Mouse (Mus musculus) limb, embryonic 13.5 days (tissue): ENCODE measurements at regions not wholly inside any gene's neighbourhood (a gene's known extent, or its start where the extent isn't known, plus 50 kb on each side); places are given as distances from the start of the nearest gene placed in this dataset.

ENCODE experiments used
- ATAC-seq: fragments of 200-750 bp; cut with Nextera tagmentation; 2 replicates; pipeline ENCODE4 v1.8.0; 2017; ENCODE audit warnings: low read depth, moderate number of reproducible peaks, moderate TSS enrichment; ENCODE audit not compliant: low FRiP score
- H3K27ac ChIP-seq: fragments of 300-500 bp; sonication (generic); 2 replicates; pipeline ENCODE4 v1.5.1; 2015; ENCODE audit warnings: inconsistent platforms, mild to moderate bottlenecking, moderate library complexity
- H3K27me3 ChIP-seq: fragments of 300-500 bp; sonication (generic); 2 replicates; pipeline ENCODE4 v1.6.1; 2015; ENCODE audit warnings: mild to moderate bottlenecking, inconsistent platforms
- H3K36me3 ChIP-seq: fragments of 300-500 bp; sonication (generic); 2 replicates; pipeline ENCODE4 v1.6.1; 2015; ENCODE audit warnings: inconsistent platforms, mild to moderate bottlenecking, moderate library complexity
- H3K4me1 ChIP-seq: fragments of 300-500 bp; sonication (generic); 2 replicates; pipeline ENCODE4 v1.6.1; 2015; ENCODE audit warnings: inconsistent platforms
- H3K4me2 ChIP-seq: fragments of 300-500 bp; sonication (generic); replicated peaks from 2 replicates; pipeline ENCODE4 v1.6.1; 2015; ENCODE audit warnings: inconsistent platforms, mild to moderate bottlenecking, moderate library complexity
- H3K4me3 ChIP-seq: fragments of 300-500 bp; sonication (generic); 2 replicates; pipeline ENCODE4 v1.5.1; 2015; ENCODE audit warnings: moderate library complexity, mild to moderate bottlenecking, inconsistent platforms
- H3K9ac ChIP-seq: fragments of 300-500 bp; sonication (generic); 2 replicates; pipeline ENCODE4 v1.6.1; 2015; ENCODE audit warnings: mild to moderate bottlenecking, inconsistent platforms
- H3K9me3 ChIP-seq: fragments of 300-500 bp; sonication (generic); 2 replicates; pipeline ENCODE4 v1.6.1; 2016; ENCODE audit warnings: inconsistent platforms
- WGBS: fragments of 180-500 bp; shearing (Covaris S2); methylation state at CpG from one replicate; pipeline ENCODE4 v1.1.7; 2015; 5-methylcytosine and 5-hydroxymethylcytosine counted together

DNA sequence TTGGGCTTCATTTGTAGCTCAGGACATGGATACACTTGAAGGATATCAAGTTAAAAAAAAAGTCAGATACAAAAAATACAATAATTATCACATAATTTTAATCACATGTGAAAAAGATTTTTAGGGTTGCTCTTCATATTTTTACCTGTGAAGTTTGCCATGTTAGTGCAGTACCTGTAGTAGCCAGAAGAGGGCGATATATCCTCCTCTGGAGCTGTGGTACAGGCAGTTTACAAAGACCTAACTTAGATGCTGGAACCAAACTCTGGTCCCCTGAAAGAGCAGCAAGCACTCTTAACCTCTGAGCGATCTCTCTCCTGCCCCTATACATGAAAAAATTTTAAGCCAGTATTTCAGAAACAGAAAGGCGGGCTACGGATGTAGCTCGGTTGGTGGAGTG lies 153.0 kb upstream of the Cdh5 start:
- Histone ChIP-seq H3K4me2 (no peak overlapping the region), H3K9ac (no peak overlapping the region), H3K27ac (no peak overlapping the region), H3K4me1 (0 out of 2 replicates have a peak, but pooled peaks cover 3% of the 10 kb centered on the region), H3K4me3 (no peak overlapping the region), H3K27me3 (no peaks in the 10 kb centered on the region), H3K9me3 (no peaks in the 10 kb centered on the region), H3K36me3 (no peaks in the 10 kb centered on the region)
- WGBS = 78% methylated on average over 5 of the region's 5 CpGs
- ATAC-seq = no peak

DNA sequence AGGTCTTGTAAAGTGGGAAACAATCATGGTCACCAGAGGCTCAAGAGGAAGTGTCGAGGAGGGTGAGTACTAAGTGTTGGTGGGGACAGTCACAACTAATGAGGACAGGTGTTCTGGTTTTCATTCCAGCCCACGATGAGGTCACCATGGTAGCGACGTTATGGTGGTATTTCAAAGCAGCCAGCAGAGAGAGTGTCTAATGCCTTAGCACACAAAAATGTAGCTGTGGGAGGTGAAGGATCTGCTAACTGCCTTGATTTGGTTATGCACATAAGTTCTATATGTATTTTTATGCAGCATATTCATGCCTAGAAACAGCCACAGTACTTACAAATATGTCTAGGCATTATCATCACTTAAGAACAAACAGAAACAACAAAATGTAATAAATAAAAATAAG lies 151.0 kb upstream of the Cdh5 start:
- H3K9ac ChIP-seq = no peak overlapping the region
- no peak overlapping the region for H3K4me2 ChIP-seq
- no peaks in the 10 kb centered on the region for H3K27me3 ChIP-seq
- H3K9me3 ChIP-seq = no peaks in the 10 kb centered on the region
- no peak overlapping the region for H3K4me3 ChIP-seq
- H3K36me3 ChIP-seq = no peaks in the 10 kb centered on the region
- no peak for ATAC-seq
- H3K27ac ChIP-seq = no peak overlapping the region
- WGBS = 35% methylated on average over 4 of the region's 4 CpGs
- H3K4me1 ChIP-seq = 0 out of 2 replicates have a peak, but pooled peaks cover 3% of the 10 kb centered on the region

DNA sequence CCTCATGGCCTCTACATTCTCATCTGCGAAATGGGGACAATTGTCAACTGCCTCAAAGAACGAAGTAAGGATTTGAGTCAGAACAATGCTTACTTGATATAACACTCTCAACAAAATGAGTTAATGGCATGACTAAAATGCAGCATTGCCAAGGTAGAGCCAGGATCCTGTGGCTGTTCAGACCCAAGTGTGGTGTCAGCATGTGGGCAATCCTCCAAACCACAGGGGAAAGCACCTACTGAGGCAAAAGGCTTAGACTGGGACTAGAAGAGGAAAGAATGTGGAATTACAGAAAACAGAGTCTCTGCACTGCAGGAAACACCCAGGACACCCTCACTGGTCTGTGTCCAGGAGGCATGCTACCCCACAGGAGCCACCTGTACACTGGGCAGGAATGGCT lies 147.8 kb upstream of the Cdh5 start:
- Histone ChIP-seq H3K4me1 (0 out of 2 replicates have a peak, but pooled peaks cover 3% of the 10 kb centered on the region), H3K27me3 (no peaks in the 10 kb centered on the region), H3K36me3 (no peaks in the 10 kb centered on the region), H3K27ac (no peak overlapping the region), H3K4me2 (no peak overlapping the region), H3K9ac (no peak overlapping the region), H3K9me3 (no peaks in the 10 kb centered on the region), H3K4me3 (no peak overlapping the region)
- 92% methylated on average over 2 of the region's 2 CpGs for WGBS
- ATAC-seq = no peak

DNA sequence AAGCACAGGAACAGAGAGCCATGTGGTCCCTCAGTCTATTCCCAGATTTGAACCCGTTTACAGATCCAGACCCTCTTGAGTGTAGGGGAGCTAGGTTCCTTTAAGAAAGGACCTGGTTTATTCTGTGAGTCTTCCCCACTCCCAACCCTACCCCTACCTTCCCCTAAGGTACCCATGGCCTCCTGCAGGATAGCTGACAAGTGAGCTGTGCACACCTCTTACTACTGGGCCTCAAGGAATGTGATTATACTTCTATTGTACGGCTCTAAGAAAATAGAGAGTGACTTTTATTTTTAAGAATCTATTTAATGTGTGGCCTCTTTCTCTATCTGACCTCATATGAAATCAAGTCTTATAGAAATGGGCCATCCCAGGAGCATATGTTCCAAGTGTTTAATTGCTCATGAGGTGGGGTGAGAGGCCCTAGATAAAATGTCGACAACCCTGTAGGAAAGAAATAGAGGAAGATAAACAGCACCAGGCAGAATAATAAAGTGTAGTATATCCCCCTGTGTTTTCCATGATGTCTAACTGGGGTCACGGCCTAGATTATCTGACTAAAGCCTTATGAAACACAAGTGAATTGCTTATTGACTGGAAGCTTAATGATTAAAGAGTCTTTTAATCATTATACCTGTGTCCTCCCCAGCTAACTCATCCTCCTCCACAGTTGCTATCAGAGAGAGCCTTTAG lies 145.7 kb upstream of the Cdh5 start:
- no peaks in the 10 kb centered on the region for H3K36me3 ChIP-seq
- no peak overlapping the region for H3K4me2 ChIP-seq
- no peak overlapping the region for H3K4me3 ChIP-seq
- no peaks in the 10 kb centered on the region for H3K4me1 ChIP-seq
- H3K27ac ChIP-seq = no peak overlapping the region
- H3K27me3 ChIP-seq = no peaks in the 10 kb centered on the region
- ATAC-seq = no peak
- 87% methylated on average over 4 of the region's 4 CpGs for WGBS
- no peak overlapping the region for H3K9ac ChIP-seq
- no peaks in the 10 kb centered on the region for H3K9me3 ChIP-seq

DNA sequence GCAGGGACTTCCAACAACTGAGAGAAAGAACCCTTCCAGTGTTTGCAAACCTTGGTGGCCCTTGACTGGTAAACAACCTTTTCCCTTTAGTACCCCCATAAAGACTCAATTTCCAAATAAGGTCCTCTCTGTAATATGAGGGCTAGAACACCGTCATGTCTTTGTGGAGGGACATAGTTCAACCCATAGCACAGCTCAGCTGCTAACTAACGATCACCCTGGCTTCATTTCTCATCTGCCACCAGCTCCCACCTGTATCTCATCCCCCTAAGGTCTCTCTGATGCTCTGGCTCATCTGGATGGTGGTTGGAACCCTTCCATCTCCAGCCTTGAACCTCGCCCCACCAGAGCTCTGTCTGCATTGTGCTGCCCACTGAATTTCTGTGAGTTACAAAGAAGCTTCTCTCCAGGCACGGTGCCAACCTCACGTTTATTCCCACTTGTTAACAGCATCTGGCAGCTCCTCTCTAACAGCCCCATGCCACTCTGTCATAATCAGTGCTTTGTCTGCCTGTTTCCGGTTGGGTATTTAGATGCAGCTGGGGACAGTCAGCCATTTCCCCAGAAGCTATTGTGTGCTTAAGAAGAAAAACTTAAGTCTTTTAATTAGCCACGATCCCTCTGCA lies 137.0 kb upstream of the Cdh5 start:
- H3K27me3 ChIP-seq = no peaks in the 10 kb centered on the region
- WGBS = 45% methylated on average over 7 of the region's 7 CpGs
- no peaks in the 10 kb centered on the region for H3K9me3 ChIP-seq
- H3K4me3 ChIP-seq = no peak overlapping the region
- no peak overlapping the region for H3K27ac ChIP-seq
- no peak overlapping the region for H3K4me2 ChIP-seq
- H3K9ac ChIP-seq = no peak overlapping the region
- H3K36me3 ChIP-seq = no peaks in the 10 kb centered on the region
- peaks cover 7% of the 10 kb centered on the region for H3K4me1 ChIP-seq
- no peak; the same call in 1 of the 2 replicates for ATAC-seq

DNA sequence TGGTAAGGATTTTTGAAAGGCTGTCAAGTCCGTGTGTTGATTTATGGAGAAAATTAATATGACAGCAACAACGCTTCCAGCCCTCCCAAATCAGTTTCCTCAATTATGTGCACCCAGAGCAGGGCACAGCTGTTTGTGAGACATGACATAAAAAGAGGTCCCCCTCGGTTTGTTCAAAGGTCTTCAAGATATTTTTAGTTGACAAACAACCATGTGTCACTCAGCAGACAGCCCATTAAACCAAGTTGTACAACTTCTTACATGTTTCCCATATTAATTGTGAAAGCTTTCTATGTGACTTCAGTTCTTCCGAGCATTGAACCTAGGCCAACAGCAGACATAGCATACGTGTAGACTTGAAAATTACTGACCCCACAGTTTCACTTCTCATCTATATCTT lies 131.5 kb upstream of the Cdh5 start:
- H3K27ac ChIP-seq = no peak overlapping the region
- no peak for ATAC-seq
- H3K9me3 ChIP-seq = no peaks in the 10 kb centered on the region
- H3K4me1 ChIP-seq = no peaks in the 10 kb centered on the region
- no peak overlapping the region for H3K4me3 ChIP-seq
- H3K27me3 ChIP-seq = no peaks in the 10 kb centered on the region
- 74% methylated on average over 5 of the region's 5 CpGs for WGBS
- H3K36me3 ChIP-seq = no peaks in the 10 kb centered on the region
- no peak overlapping the region for H3K4me2 ChIP-seq
- H3K9ac ChIP-seq = no peak overlapping the region

DNA sequence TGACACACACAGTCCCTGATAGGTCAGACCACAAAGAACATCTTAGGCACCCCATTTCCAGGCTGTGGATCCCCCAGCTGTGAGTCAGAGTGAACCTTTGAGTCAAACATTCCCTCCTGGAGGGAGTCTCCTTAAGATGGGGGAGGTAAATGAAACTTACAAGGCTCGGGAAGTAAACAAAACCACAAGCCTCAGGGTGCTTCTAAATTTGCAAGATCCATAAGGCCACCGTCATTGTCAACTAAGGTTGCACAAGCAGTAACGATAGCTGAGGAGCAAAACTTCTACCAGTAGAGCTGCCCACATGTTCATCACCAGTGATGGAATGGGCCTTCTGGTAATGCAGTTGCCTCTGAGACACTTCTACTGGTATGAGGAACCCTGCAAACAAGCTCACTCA lies 130.9 kb upstream of the Cdh5 start:
- H3K4me1 ChIP-seq = no peaks in the 10 kb centered on the region
- H3K4me2 ChIP-seq = no peak overlapping the region
- no peaks in the 10 kb centered on the region for H3K9me3 ChIP-seq
- no peak for ATAC-seq
- WGBS = 82% methylated on average over 3 of the region's 3 CpGs
- H3K9ac ChIP-seq = no peak overlapping the region
- H3K27ac ChIP-seq = no peak overlapping the region
- H3K27me3 ChIP-seq = no peaks in the 10 kb centered on the region
- H3K4me3 ChIP-seq = no peak overlapping the region
- H3K36me3 ChIP-seq = no peaks in the 10 kb centered on the region

DNA sequence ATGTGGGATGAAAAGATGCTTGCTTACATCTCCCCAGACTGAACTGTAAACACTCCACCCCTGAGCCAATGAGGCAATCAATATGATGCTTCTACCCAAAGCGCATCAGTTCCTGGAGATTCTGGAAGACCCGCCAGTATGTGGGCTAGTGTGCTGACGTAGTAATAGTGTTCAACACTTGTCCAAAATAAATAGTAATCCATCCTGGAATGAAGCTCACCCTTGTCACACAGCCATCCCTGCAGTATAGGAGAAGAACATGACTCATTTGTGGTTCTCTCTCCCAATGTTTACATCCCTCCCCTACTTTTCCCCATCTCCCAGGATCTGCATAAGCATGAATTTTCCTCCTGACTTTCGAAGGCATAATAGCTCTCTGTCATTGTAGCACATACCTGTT lies 130.5 kb upstream of the Cdh5 start:
- no peak overlapping the region for H3K4me3 ChIP-seq
- ATAC-seq = no peak

DNA sequence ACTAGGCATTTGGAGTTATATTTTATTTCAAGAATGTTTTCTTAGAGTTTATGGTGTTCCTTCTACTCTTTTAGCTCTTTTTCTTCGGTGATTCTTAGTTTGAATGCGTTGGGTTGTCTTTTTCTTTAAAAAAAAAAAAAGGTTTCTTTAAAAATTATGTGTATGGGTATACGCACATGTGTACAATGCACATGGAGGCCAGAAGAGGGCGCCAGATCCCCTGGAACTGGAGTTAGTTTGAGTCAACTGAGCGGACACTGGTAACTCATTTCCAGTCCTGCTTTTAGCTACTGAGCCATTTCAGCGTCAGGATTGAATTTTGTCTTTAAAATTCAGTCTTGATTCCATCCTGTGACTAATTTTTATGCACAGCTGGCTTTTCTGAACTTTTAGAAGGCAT lies 124.9 kb upstream of the Cdh5 start:
- Histone ChIP-seq H3K4me1 (no peaks in the 10 kb centered on the region), H3K27ac (no peak overlapping the region), H3K4me3 (no peak overlapping the region), H3K27me3 (no peaks in the 10 kb centered on the region), H3K9ac (no peak overlapping the region), H3K4me2 (no peak overlapping the region), H3K36me3 (no peaks in the 10 kb centered on the region), H3K9me3 (no peaks in the 10 kb centered on the region)
- ATAC-seq = no peak
- WGBS = 72% methylated on average over 6 of the region's 6 CpGs

More for the DNA sequence above, 130.5 kb upstream of the Cdh5 start:
- no peaks in the 10 kb centered on the region for H3K4me1 ChIP-seq
- no peaks in the 10 kb centered on the region for H3K9me3 ChIP-seq
- no peak overlapping the region for H3K27ac ChIP-seq
- 86% methylated on average over 4 of the region's 4 CpGs for WGBS
- no peaks in the 10 kb centered on the region for H3K27me3 ChIP-seq
- H3K9ac ChIP-seq = no peak overlapping the region
- no peak overlapping the region for H3K4me2 ChIP-seq
- no peaks in the 10 kb centered on the region for H3K36me3 ChIP-seq

DNA sequence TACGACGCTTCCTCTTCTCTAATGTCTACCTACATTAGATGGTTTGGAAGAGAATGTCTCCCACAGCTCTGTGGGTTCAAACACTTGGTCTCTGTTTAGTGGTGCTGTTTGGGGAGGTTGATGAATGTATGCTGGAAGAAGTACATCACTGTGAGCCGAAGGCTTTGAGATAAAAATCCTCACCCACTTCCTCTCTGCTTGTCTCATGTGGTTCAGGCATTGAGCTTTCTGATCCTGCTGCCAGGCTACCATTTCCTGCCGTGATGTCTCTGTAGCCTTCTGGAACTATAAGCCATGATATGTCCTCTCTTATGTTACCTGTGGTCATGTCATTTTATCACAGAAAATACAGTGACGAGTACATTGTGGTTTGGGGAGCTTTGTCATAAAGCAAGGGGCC lies 122.5 kb upstream of the Cdh5 start:
- WGBS = 87% methylated on average over 5 of the region's 5 CpGs
- ATAC-seq = no peak
- no peaks in the 10 kb centered on the region for H3K27me3 ChIP-seq
- H3K36me3 ChIP-seq = no peaks in the 10 kb centered on the region
- H3K9me3 ChIP-seq = no peaks in the 10 kb centered on the region
- H3K4me3 ChIP-seq = no peak overlapping the region
- no peak overlapping the region for H3K9ac ChIP-seq
- no peak overlapping the region for H3K27ac ChIP-seq
- H3K4me2 ChIP-seq = no peak overlapping the region
- H3K4me1 ChIP-seq = no peaks in the 10 kb centered on the region

DNA sequence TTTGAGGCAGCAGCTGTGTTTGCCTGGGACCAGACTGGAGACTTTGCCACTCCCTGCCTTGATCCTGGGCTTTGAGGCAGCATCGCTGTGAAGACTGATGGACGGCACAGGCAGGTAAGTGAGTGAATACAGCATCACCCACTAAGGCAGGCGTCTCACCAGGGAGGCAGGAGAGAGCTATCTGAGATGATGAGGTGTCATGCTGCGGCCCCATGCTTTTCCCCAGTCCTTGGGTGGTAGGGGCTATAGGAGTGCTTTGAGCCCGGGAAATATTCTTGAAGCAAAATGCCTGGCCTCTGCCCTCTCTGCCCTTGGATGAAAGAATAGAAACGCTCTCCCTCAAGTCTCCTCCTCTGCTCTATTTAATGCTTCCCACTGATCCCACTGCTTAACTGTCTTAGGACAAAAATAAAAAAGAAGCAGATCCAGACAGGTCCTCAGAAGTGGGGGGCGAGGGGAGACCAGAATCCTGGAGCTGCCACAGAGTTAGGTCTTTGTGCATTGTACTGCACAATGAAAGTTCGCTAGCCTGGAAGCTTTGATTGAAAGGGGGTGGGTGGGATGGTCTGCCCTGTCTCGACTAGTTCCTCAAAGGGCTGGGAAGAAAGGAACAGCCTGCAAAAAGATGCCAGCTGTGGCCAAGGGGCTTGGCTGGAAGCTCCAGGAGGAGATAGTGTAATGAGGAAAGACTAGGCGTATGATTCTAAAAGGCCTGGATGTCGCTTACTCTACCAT lies 117.4 kb upstream of the Cdh5 start:
- H3K27ac ChIP-seq = no peak overlapping the region
- 79% methylated on average over 11 of the region's 11 CpGs for WGBS

DNA sequence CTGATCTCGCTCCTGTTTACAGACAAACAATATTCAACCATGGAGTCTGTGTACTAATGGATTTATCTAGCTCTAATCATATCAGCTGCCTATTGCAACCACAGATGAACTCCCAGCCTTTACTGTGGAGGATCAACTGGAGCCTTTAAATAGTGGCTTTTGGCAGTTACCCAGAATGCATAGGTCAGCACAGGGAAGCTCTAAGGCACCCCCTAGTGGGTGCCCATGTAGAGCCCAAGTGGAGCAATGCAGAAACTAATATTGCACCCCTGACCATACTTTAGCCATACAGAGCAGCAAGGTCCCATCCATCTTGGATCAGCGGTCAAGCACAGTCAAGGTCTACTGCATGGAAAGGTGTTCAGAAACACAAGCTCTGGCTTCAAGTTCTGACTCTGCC lies 115.8 kb upstream of the Cdh5 start:
- H3K4me3 ChIP-seq = no peak overlapping the region
- no peak overlapping the region for H3K27ac ChIP-seq
- H3K4me1 ChIP-seq = no peaks in the 10 kb centered on the region
- no peaks in the 10 kb centered on the region for H3K36me3 ChIP-seq
- H3K9ac ChIP-seq = no peak overlapping the region
- H3K9me3 ChIP-seq = no peaks in the 10 kb centered on the region
- ATAC-seq = no peak
- no peak overlapping the region for H3K4me2 ChIP-seq
- WGBS = 93% methylated on average over 2 of the region's 2 CpGs
- no peaks in the 10 kb centered on the region for H3K27me3 ChIP-seq

More for the DNA sequence above, 117.4 kb upstream of the Cdh5 start:
- Histone ChIP-seq H3K4me1 (no peaks in the 10 kb centered on the region), H3K4me3 (no peak overlapping the region), H3K27me3 (no peaks in the 10 kb centered on the region), H3K36me3 (no peaks in the 10 kb centered on the region), H3K9ac (no peak overlapping the region), H3K9me3 (no peaks in the 10 kb centered on the region), H3K4me2 (no peak overlapping the region)
- no peak for ATAC-seq
